Mouse (Mus musculus) hindlimb bud, embryonic 11.5 days (tissue): Measurements from ENCODE around the gene Mymx.
"Not testable (repeated sequence)": the region's sequence is repeated elsewhere in the genome, so short reads cannot be mapped to it uniquely, and the experiment has no call there.

Experiments used
- DNase-seq: peaks from one replicate; pipeline ENCODE4 v3.0.0-alpha.2; 2012; ENCODE audit warnings: low read depth, low spot score; ENCODE audit errors: extremely low spot score

The Mymx gene

GRCm38 (mm10) chr17:45601877-45602304 lies at the start of gene Mymx:
Gene Mymx, minus strand, starts transcription at chr17:45602102.
- no peak for DNase-seq

GRCm38 (mm10) chr17:45644185-45644584 lies 42.3 kb upstream of the Mymx start:
- no peak for DNase-seq

- DNase-seq, result no peak
Observed at GRCm38 (mm10) chr17:45642701-45643100, 40.8 kb upstream of the Mymx start.

- DNase-seq, result no peak
Observed at GRCm38 (mm10) chr17:45641981-45642380, 40.1 kb upstream of the Mymx start.

GRCm38 (mm10) chr17:45638596-45639295 lies 36.8 kb upstream of the Mymx start:
- DNase-seq, result no peak

- no peak for DNase-seq
Observed at GRCm38 (mm10) chr17:45634033-45634432, 32.1 kb upstream of the Mymx start.

GRCm38 (mm10) chr17:45631940-45632339 lies 30.0 kb upstream of the Mymx start:
- no peak for DNase-seq

- DNase-seq, result no peak
Observed at GRCm38 (mm10) chr17:45630992-45631391, 29.1 kb upstream of the Mymx start.

GRCm38 (mm10) chr17:45629861-45630694 lies 28.2 kb upstream of the Mymx start:
- no peak for DNase-seq

- DNase-seq, result no peak
Observed at GRCm38 (mm10) chr17:45628885-45629855, 27.3 kb upstream of the Mymx start.

GRCm38 (mm10) chr17:45628160-45628559 lies 26.3 kb upstream of the Mymx start:
- DNase-seq, result no peak

GRCm38 (mm10) chr17:45626577-45627134 lies 24.8 kb upstream of the Mymx start:
- peak; percentile 92 for DNase-seq

- not testable (repeated sequence) for DNase-seq
Observed at GRCm38 (mm10) chr17:45623425-45623824, 21.5 kb upstream of the Mymx start.

GRCm38 (mm10) chr17:45619386-45620256 lies 17.7 kb upstream of the Mymx start:
- DNase-seq, result no peak

GRCm38 (mm10) chr17:45618941-45619385 lies 17.1 kb upstream of the Mymx start:
- DNase-seq, result no peak

- no peak for DNase-seq
Observed at GRCm38 (mm10) chr17:45617655-45618054, 15.8 kb upstream of the Mymx start.

GRCm38 (mm10) chr17:45616679-45617078 lies 14.8 kb upstream of the Mymx start:
- DNase-seq, result no peak

GRCm38 (mm10) chr17:45616046-45616650 lies 14.2 kb upstream of the Mymx start:
- no peak for DNase-seq

- no peak for DNase-seq
Observed at GRCm38 (mm10) chr17:45612921-45613320, 11.0 kb upstream of the Mymx start.
